Mouse (Mus musculus) midbrain, embryonic 11.5 days (tissue): ENCODE measurements around the gene Spo11. TPM values are rescaled to one million over a fixed set of nuclear protein-coding genes. Genes with fewer than 3 reads are reported as not detected.

Experiments used
- ATAC-seq: fragments of 200-750 bp; cut with Nextera tagmentation; 2 replicates; pipeline ENCODE4 v1.8.0; 2017; ENCODE audit warnings: moderate TSS enrichment, moderate library complexity; ENCODE audit not compliant: low FRiP score
- DNase-seq: peaks from one replicate; pipeline ENCODE4 v3.0.0; 2015; ENCODE audit warnings: low spot score; ENCODE audit errors: missing footprints
- H3K27ac ChIP-seq: fragments of 300-500 bp; sonication (generic); 2 replicates; pipeline ENCODE4 v1.5.1; 2014; ENCODE audit warnings: low read depth, low read length
- H3K27me3 ChIP-seq: fragments of 300-500 bp; sonication (generic); 2 replicates; pipeline ENCODE4 v1.6.1; 2014; ENCODE audit warnings: mild to moderate bottlenecking, low read length, moderate library complexity, mixed read lengths; ENCODE audit not compliant: control insufficient read depth, insufficient read depth
- H3K36me3 ChIP-seq: fragments of 300-500 bp; sonication (generic); 2 replicates; pipeline ENCODE4 v1.6.1; 2014; ENCODE audit warnings: mild to moderate bottlenecking, low read length, moderate library complexity, mixed read lengths; ENCODE audit not compliant: control insufficient read depth, insufficient read depth
- H3K4me1 ChIP-seq: fragments of 300-500 bp; sonication (generic); 2 replicates; pipeline ENCODE4 v1.6.1; 2014; ENCODE audit warnings: low read length; ENCODE audit not compliant: control insufficient read depth, insufficient read depth
- H3K4me2 ChIP-seq: fragments of 300-500 bp; sonication (generic); 2 replicates; pipeline ENCODE4 v1.6.1; 2014; ENCODE audit warnings: mild to moderate bottlenecking, moderate library complexity
- H3K4me3 ChIP-seq: fragments of 300-500 bp; sonication (generic); 2 replicates; pipeline ENCODE4 v1.5.1; 2014; ENCODE audit warnings: low read depth, low read length
- H3K9ac ChIP-seq: fragments of 300-500 bp; sonication (generic); 2 replicates; pipeline ENCODE4 v1.6.1; 2014; ENCODE audit warnings: low read length
- H3K9me3 ChIP-seq: fragments of 300-500 bp; sonication (generic); 2 replicates; pipeline ENCODE4 v1.6.1; 2016; ENCODE audit warnings: low read length; ENCODE audit not compliant: control insufficient read depth
- WGBS: fragments of 180-500 bp; shearing (Covaris S2); extraction: QIAGEN DNeasy Blood & Tissue Kit; methylation state at CpG from one replicate; pipeline ENCODE4 v1.1.7; 2014; 5-methylcytosine and 5-hydroxymethylcytosine counted together
- polyA plus RNA-seq: library from polyadenylated mRNA; unstranded; fragments of >200 nt; fragmentation: Nextera tagmentation; extraction: Ambion mirVana; gene quantifications from 2 replicates; pipeline ENCODE4 v1.2.1, GENCODE M21; 2014

Gene Spo11
- polyA plus RNA-seq, 1 experiment from 2014 or later, result 0.26 TPM

- Histone ChIP-seq H3K27me3 (no peaks in the 10 kb centered on the region; the same call in 1 of the 2 replicates), H3K27ac (no peak overlapping the region), H3K4me1 (peaks cover 5% of the 10 kb centered on the region), H3K36me3 (no peaks in the 10 kb centered on the region), H3K4me2 (no peak overlapping the region), H3K9ac (no peak overlapping the region), H3K9me3 (no peaks in the 10 kb centered on the region), H3K4me3 (no peak overlapping the region)
- 14% methylated on average over 4 of the region's 4 CpGs for WGBS
- ATAC-seq (no peak), DNase-seq (peak; percentile 97)
These were observed 18.7 kb downstream of the Spo11 start for GRCm38 (mm10) chr2:172996207-172996606.

GRCm38 (mm10) chr2:172997748-172998147 is 20.2 kb downstream of the Spo11 start:
- Histone ChIP-seq H3K4me3 (no peak overlapping the region), H3K9me3 (no peaks in the 10 kb centered on the region), H3K4me1 (peaks cover 8% of the 10 kb centered on the region), H3K27ac (no peak overlapping the region), H3K27me3 (no peaks in the 10 kb centered on the region; the same call in 1 of the 2 replicates), H3K4me2 (no peak overlapping the region), H3K36me3 (0 out of 2 replicates have a peak, but pooled peaks cover 4% of the 10 kb centered on the region), H3K9ac (no peak overlapping the region)
- WGBS, result 72% methylated on average over 11 of the region's 11 CpGs
- DNase-seq (peak; percentile 21), ATAC-seq (no peak)

- Histone ChIP-seq H3K4me1 (peaks cover 8% of the 10 kb centered on the region), H3K36me3 (0 out of 2 replicates have a peak, but pooled peaks cover 6% of the 10 kb centered on the region), H3K4me2 (no peak overlapping the region), H3K4me3 (no peak overlapping the region), H3K27ac (no peak overlapping the region), H3K27me3 (no peaks in the 10 kb centered on the region; the same call in 1 of the 2 replicates), H3K9me3 (no peaks in the 10 kb centered on the region), H3K9ac (no peak overlapping the region)
- DNase-seq (peak; percentile 79), ATAC-seq (no peak)
- 74% methylated on average over 7 of the region's 7 CpGs for WGBS
These were observed 21.0 kb downstream of the Spo11 start for GRCm38 (mm10) chr2:172998478-172998877.

- DNase-seq (peak; percentile 100), ATAC-seq (peak; percentile 96)
- H3K27me3 ChIP-seq, result no peaks in the 10 kb centered on the region
- peak within 1 kb of the TSS; percentile 51 for H3K27ac ChIP-seq
- H3K4me3 ChIP-seq, result peak within 1 kb of the TSS; percentile 96
- H3K9ac ChIP-seq, result peak within 1 kb of the TSS; percentile 90
- WGBS, result under 1% methylated on average over 45 of the region's 45 CpGs
- no peaks in the 10 kb centered on the region for H3K9me3 ChIP-seq
- H3K4me2 ChIP-seq, result peak within 1 kb of the TSS; percentile 79
- H3K36me3 ChIP-seq, result peaks cover 17% of the 10 kb centered on the region
- H3K4me1 ChIP-seq, result peaks cover 8% of the 10 kb centered on the region
These were observed 22.3 kb downstream of the Spo11 start, which contains the start of gene Rae1 for GRCm38 (mm10) chr2:172999630-173000284. Gene Rae1, plus strand, starts transcription at chr2:173000117.

- DNase-seq (no peak), ATAC-seq (peak; percentile 91)
- Histone ChIP-seq H3K4me2 (peak overlapping the region; percentile 79), H3K4me1 (peaks cover 8% of the 10 kb centered on the region), H3K9ac (peak overlapping the region; percentile 90), H3K27me3 (no peaks in the 10 kb centered on the region), H3K9me3 (no peaks in the 10 kb centered on the region), H3K27ac (peak overlapping the region; percentile 51), H3K4me3 (peak overlapping the region; percentile 96), H3K36me3 (peaks cover 20% of the 10 kb centered on the region)
- under 1% methylated on average over 42 of the region's 42 CpGs for WGBS
These were observed 22.8 kb downstream of the Spo11 start for GRCm38 (mm10) chr2:173000285-173000652.

GRCm38 (mm10) chr2:173000921-173001320 is 23.4 kb downstream of the Spo11 start:
- Histone ChIP-seq H3K27me3 (no peaks in the 10 kb centered on the region), H3K4me3 (peak overlapping the region; percentile 96), H3K9me3 (no peaks in the 10 kb centered on the region), H3K4me1 (peaks cover 8% of the 10 kb centered on the region), H3K27ac (no peak overlapping the region), H3K4me2 (peak overlapping the region; percentile 79), H3K9ac (peak overlapping the region; percentile 90), H3K36me3 (peaks cover 23% of the 10 kb centered on the region)
- 25% methylated on average over 8 of the region's 8 CpGs for WGBS
- ATAC-seq (no peak), DNase-seq (peak; percentile 88)

- peaks cover 8% of the 10 kb centered on the region for H3K4me1 ChIP-seq
- no peak overlapping the region for H3K9ac ChIP-seq
- no peak for ATAC-seq
- DNase-seq, result peak; percentile 53
- no peaks in the 10 kb centered on the region for H3K27me3 ChIP-seq
- H3K9me3 ChIP-seq, result no peaks in the 10 kb centered on the region
- no peak overlapping the region for H3K27ac ChIP-seq
- H3K4me2 ChIP-seq, result no peak overlapping the region
- peaks cover 39% of the 10 kb centered on the region for H3K36me3 ChIP-seq
- WGBS, result 91% methylated on average over 8 of the region's 8 CpGs
- H3K4me3 ChIP-seq, result no peak overlapping the region
These were observed 26.2 kb downstream of the Spo11 start for GRCm38 (mm10) chr2:173003737-173004136.

GRCm38 (mm10) chr2:173010220-173010717 is 32.8 kb downstream of the Spo11 start:
- Histone ChIP-seq H3K9me3 (no peaks in the 10 kb centered on the region), H3K4me1 (no peaks in the 10 kb centered on the region), H3K4me2 (no peak overlapping the region), H3K36me3 (peaks cover 53% of the 10 kb centered on the region), H3K27ac (no peak overlapping the region), H3K27me3 (no peaks in the 10 kb centered on the region), H3K4me3 (no peak overlapping the region), H3K9ac (no peak overlapping the region)
- WGBS, result 81% methylated on average over 3 of the region's 3 CpGs
- DNase-seq, result no peak
- ATAC-seq, result no peak

- no peak for DNase-seq
- peaks cover 49% of the 10 kb centered on the region for H3K36me3 ChIP-seq
- no peak overlapping the region for H3K27ac ChIP-seq
- H3K27me3 ChIP-seq, result no peaks in the 10 kb centered on the region
- WGBS, result 96% methylated on average over 8 of the region's 8 CpGs
- ATAC-seq, result no peak
- H3K9me3 ChIP-seq, result no peaks in the 10 kb centered on the region
- no peaks in the 10 kb centered on the region for H3K4me1 ChIP-seq
- H3K4me3 ChIP-seq, result no peak overlapping the region
- no peak overlapping the region for H3K4me2 ChIP-seq
- no peak overlapping the region for H3K9ac ChIP-seq
These were observed 33.9 kb downstream of the Spo11 start for GRCm38 (mm10) chr2:173011440-173011839.
